In genomic region chr19:48116689-48117088, GRCm38 (mm10) we compare ENCODE assay signal across 22 mouse cellular contexts.
DNase-seq lines count a peak whose midpoint lies in the region; ATAC-seq and TF ChIP-seq lines count a peak whose summit lies in the region.
"Had no signal": no experiment of that assay in that cellular context is flagged by ENCODE, and none has a peak within 500 bp of the region (broad histone marks: within the 10 kb centered on the region; RNA-seq: fewer than 3 reads in every experiment).

No protein-coding gene starts in this region.

- WGBS in kidney, embryonic 16.5 days, result 8% methylated on average over 3 of the region's 4 CpGs
- WGBS in embryonic facial prominence, embryonic 11.5 days, result 8% methylated on average over 4 of the region's 4 CpGs
- 14% methylated on average over 4 of the region's 4 CpGs for WGBS in intestine, postnatal 0 days

- H3K4me3 ChIP-seq in kidney, embryonic 16.5 days (ENCODE audit: low read length), result no peak overlapping the region
- H3K4me3 ChIP-seq in embryonic facial prominence, embryonic 11.5 days (ENCODE audit: low read depth, low read length), result no peak overlapping the region
- H3K4me3 ChIP-seq in intestine, postnatal 0 days (ENCODE audit: low read depth, low read length), result no peak overlapping the region
- H3K4me3 ChIP-seq: forebrain, embryonic 12.5 days; heart, embryonic 15.5 days; left cerebral cortex, adult 2 months; limb, embryonic 13.5 days; liver, embryonic 15.5 days; neural tube, embryonic 12.5 days had no signal

- no peaks in the 10 kb centered on the region for H3K4me1 ChIP-seq in kidney, embryonic 16.5 days (ENCODE audit: insufficient read depth, low read length)
- no peaks in the 10 kb centered on the region for H3K4me1 ChIP-seq in embryonic facial prominence, embryonic 11.5 days (ENCODE audit: control insufficient read depth, insufficient read depth, low read length)
- H3K4me1 ChIP-seq in intestine, postnatal 0 days (replicated peaks; ENCODE audit: control insufficient read depth, insufficient read depth, low read length), result no peaks in the 10 kb centered on the region
- H3K4me1 ChIP-seq: heart, embryonic 15.5 days; liver, embryonic 15.5 days had no signal

- H3K27me3 ChIP-seq in kidney, embryonic 16.5 days (ENCODE audit: insufficient read depth, low read length), result no peaks in the 10 kb centered on the region
- no peaks in the 10 kb centered on the region for H3K27me3 ChIP-seq in embryonic facial prominence, embryonic 11.5 days (ENCODE audit: control insufficient read depth, insufficient read depth, low read length)
- no peaks in the 10 kb centered on the region for H3K27me3 ChIP-seq in intestine, postnatal 0 days (replicated peaks; ENCODE audit: control insufficient read depth, insufficient read depth, low read length)
- H3K27me3 ChIP-seq: forebrain, embryonic 12.5 days; liver, embryonic 15.5 days; neural tube, embryonic 12.5 days had no signal

- H3K9ac ChIP-seq in kidney, embryonic 16.5 days (replicated peaks; ENCODE audit: low read length), result no peak overlapping the region
- no peak overlapping the region for H3K9ac ChIP-seq in embryonic facial prominence, embryonic 11.5 days (replicated peaks; ENCODE audit: low read length)
- H3K9ac ChIP-seq in intestine, postnatal 0 days (ENCODE audit: low read depth, low read length), result no peak overlapping the region
- H3K9ac ChIP-seq: forebrain, embryonic 12.5 days; heart, embryonic 15.5 days; hindbrain, embryonic 14.5 days; limb, embryonic 13.5 days; liver, embryonic 15.5 days; neural tube, embryonic 12.5 days had no signal

- ATAC-seq in kidney, embryonic 16.5 days (ENCODE audit: low FRiP score, low TSS enrichment), result no peak
- ATAC-seq in embryonic facial prominence, embryonic 11.5 days (replicated peaks; ENCODE audit: insufficient number of reproducible peaks, low FRiP score, low TSS enrichment, low read depth), result no peak
- no peak for ATAC-seq in intestine, postnatal 0 days

- no peak overlapping the region for H3K4me2 ChIP-seq in kidney, embryonic 16.5 days (replicated peaks; ENCODE audit: low read depth, low read length)
- no peak overlapping the region for H3K4me2 ChIP-seq in embryonic facial prominence, embryonic 11.5 days (ENCODE audit: low read depth, low read length)
- H3K4me2 ChIP-seq in intestine, postnatal 0 days (replicated peaks; ENCODE audit: low read depth), result no peak overlapping the region
- H3K4me2 ChIP-seq: forebrain, embryonic 12.5 days; heart, embryonic 15.5 days; hindbrain, embryonic 14.5 days; limb, embryonic 13.5 days; liver, embryonic 15.5 days; neural tube, embryonic 12.5 days had no signal

- DNase-seq in kidney, postnatal 10 days, result peak; percentile 37
- DNase-seq in retina, postnatal 1 day, result peak; percentile 24
- no peak for DNase-seq in retina, embryonic 14.5 days (ENCODE audit: low spot score)
- peak; percentile 61 for DNase-seq in embryonic facial prominence, embryonic 11.5 days (ENCODE audit: low spot score)
- DNase-seq in thymus, postnatal 14 days, result no peak
- DNase-seq: adrenal gland, adult 2 months; cerebellum, adult 2 months; gastrocnemius, postnatal 25 days; kidney, adult 11 months; kidney, postnatal 25 days; layer of hippocampus, adult 9-11 months; lung, postnatal 36 days; thymus, postnatal 25 days had no signal

- H3K9me3 ChIP-seq in kidney, embryonic 16.5 days (ENCODE audit: low read length), result no peaks in the 10 kb centered on the region
- H3K9me3 ChIP-seq in embryonic facial prominence, embryonic 11.5 days (replicated peaks; ENCODE audit: control insufficient read depth, low read length), result no peaks in the 10 kb centered on the region
- H3K9me3 ChIP-seq in intestine, postnatal 0 days (ENCODE audit: control insufficient read depth), result no peaks in the 10 kb centered on the region
- H3K9me3 ChIP-seq: forebrain, embryonic 12.5 days; heart, embryonic 15.5 days; limb, embryonic 13.5 days; liver, embryonic 15.5 days; neural tube, embryonic 12.5 days had no signal

- no peak overlapping the region for H3K27ac ChIP-seq in kidney, embryonic 16.5 days (ENCODE audit: low read length)
- no peak overlapping the region for H3K27ac ChIP-seq in embryonic facial prominence, embryonic 11.5 days (replicated peaks; ENCODE audit: low read depth, low read length)
- H3K27ac ChIP-seq in intestine, postnatal 0 days (ENCODE audit: low read depth, low read length), result no peak overlapping the region
- H3K27ac ChIP-seq: forebrain, embryonic 12.5 days; heart, embryonic 15.5 days; hindbrain, embryonic 14.5 days; left cerebral cortex, adult 2 months; limb, embryonic 13.5 days; liver, embryonic 15.5 days; neural tube, embryonic 12.5 days had no signal

- no peaks in the 10 kb centered on the region for H3K36me3 ChIP-seq in kidney, embryonic 16.5 days (ENCODE audit: insufficient read depth, low read length)
- H3K36me3 ChIP-seq in embryonic facial prominence, embryonic 11.5 days (replicated peaks; ENCODE audit: control insufficient read depth, insufficient read depth, low read depth, low read length), result no peaks in the 10 kb centered on the region
- no peaks in the 10 kb centered on the region for H3K36me3 ChIP-seq in intestine, postnatal 0 days (ENCODE audit: control insufficient read depth, insufficient read depth)
- H3K36me3 ChIP-seq: forebrain, embryonic 12.5 days; heart, embryonic 15.5 days; limb, embryonic 13.5 days; liver, embryonic 15.5 days; neural tube, embryonic 12.5 days had no signal

- no peak for TF ChIP-seq CTCF in intestine, postnatal 0 days (IDR thresholded peaks at IDR 0.05; ENCODE audit: low read depth)

Comparison
In these comparisons a context has a peak if more than half of its experiments do, and no peak if none do; other contexts are left out.
1. DNase-seq: peak in kidney, postnatal 10 days (single experiment), retina, postnatal 1 day (single experiment) and embryonic facial prominence, embryonic 11.5 days (single experiment); none in retina, embryonic 14.5 days (single experiment) and thymus, postnatal 14 days (single experiment).